Mouse (Mus musculus) forebrain, embryonic 16.5 days (tissue): ENCODE data around the gene Mcur1. TPM values are rescaled to one million over a fixed set of nuclear protein-coding genes. Genes with fewer than 3 reads are reported as not detected.

Experiments
- ATAC-seq: fragments of 200-750 bp; cut with Nextera tagmentation; 2 replicates; pipeline ENCODE4 v1.8.0; 2017; ENCODE audit warnings: mild to moderate bottlenecking, moderate library complexity
- H3K27ac ChIP-seq: fragments of 300-500 bp; sonication (generic); 2 replicates; pipeline ENCODE4 v1.5.1; 2014; ENCODE audit warnings: low read length, control low read depth
- H3K27me3 ChIP-seq: fragments of 300-500 bp; sonication (generic); replicated peaks from 2 replicates; pipeline ENCODE4 v1.6.1; 2014; ENCODE audit warnings: low read length; ENCODE audit not compliant: control insufficient read depth, insufficient read depth
- H3K36me3 ChIP-seq: fragments of 300-500 bp; sonication (generic); 2 replicates; pipeline ENCODE4 v1.6.1; 2014; ENCODE audit not compliant: control insufficient read depth, insufficient read depth
- H3K4me1 ChIP-seq: fragments of 300-500 bp; sonication (generic); replicated peaks from 2 replicates; pipeline ENCODE4 v1.6.1; 2014; ENCODE audit warnings: low read length; ENCODE audit not compliant: control insufficient read depth, insufficient read depth
- H3K4me2 ChIP-seq: fragments of 300-500 bp; sonication (generic); 2 replicates; pipeline ENCODE4 v1.6.1; 2014; ENCODE audit warnings: mild to moderate bottlenecking, low read length, control low read depth
- H3K4me3 ChIP-seq: fragments of 300-500 bp; sonication (generic); replicated peaks from 2 replicates; pipeline ENCODE4 v1.5.1; 2014; ENCODE audit warnings: mild to moderate bottlenecking, low read length, control low read depth
- H3K9ac ChIP-seq: fragments of 300-500 bp; sonication (generic); replicated peaks from 2 replicates; pipeline ENCODE4 v1.6.1; 2014; ENCODE audit warnings: low read depth, low read length, control low read depth
- H3K9me3 ChIP-seq: fragments of 300-500 bp; sonication (generic); 2 replicates; pipeline ENCODE4 v1.6.1; 2016; ENCODE audit warnings: low read length; ENCODE audit not compliant: control insufficient read depth
- WGBS: fragments of 180-500 bp; shearing (Covaris S2); extraction: QIAGEN DNeasy Blood & Tissue Kit; methylation state at CpG from one replicate; pipeline ENCODE4 v1.1.7; 2014; 5-methylcytosine and 5-hydroxymethylcytosine counted together
- polyA plus RNA-seq: library from polyadenylated mRNA; unstranded; fragments of >200 nt; fragmentation: Nextera tagmentation; extraction: Ambion mirVana; gene quantifications from 2 replicates; pipeline ENCODE4 v1.2.1, GENCODE M21; 2015

Gene Mcur1
- polyA plus RNA-seq, 1 experiment from 2014 or later, result 6.9 TPM

GRCm38 (mm10) chr13:43493725-43494124, 66.3 kb downstream of the Mcur1 start:
- 88% methylated on average over 7 of the region's 7 CpGs for WGBS
- H3K4me2 ChIP-seq, result no peak overlapping the region
- peaks cover 3% of the 10 kb centered on the region; the same call in 1 of the 2 replicates for H3K4me1 ChIP-seq
- H3K9me3 ChIP-seq, result no peaks in the 10 kb centered on the region
- no peaks in the 10 kb centered on the region for H3K36me3 ChIP-seq
- H3K4me3 ChIP-seq, result no peak overlapping the region
- no peak overlapping the region for H3K27ac ChIP-seq
- no peak overlapping the region for H3K9ac ChIP-seq
- no peak for ATAC-seq
- H3K27me3 ChIP-seq, result no peaks in the 10 kb centered on the region

- 52% methylated on average over 11 of the region's 11 CpGs for WGBS
- peak; percentile 47 for ATAC-seq
- H3K9ac ChIP-seq, result no peak overlapping the region
These were observed 66.9 kb downstream of the Mcur1 start for GRCm38 (mm10) chr13:43493058-43493481.

More at GRCm38 (mm10) chr13:43493058-43493481, 66.9 kb downstream of the Mcur1 start:
- Histone ChIP-seq H3K36me3 (no peaks in the 10 kb centered on the region), H3K9me3 (no peaks in the 10 kb centered on the region), H3K27me3 (no peaks in the 10 kb centered on the region), H3K4me2 (no peak overlapping the region), H3K27ac (no peak overlapping the region), H3K4me3 (no peak overlapping the region), H3K4me1 (peaks cover 3% of the 10 kb centered on the region; the same call in 1 of the 2 replicates)

Other genes starting within 250 kb of the Mcur1 start
- gene Sirt5, start 194.7 kb downstream of the Mcur1 start, polyA plus RNA-seq, result 38.7 TPM in 2 replicates
- 152 and 167 TPM in 2 replicates for gene Nol7, start 161.8 kb downstream of the Mcur1 start, polyA plus RNA-seq
- 11.9 and 12.1 TPM in 2 replicates for gene Ranbp9, start 78.9 kb downstream of the Mcur1 start, polyA plus RNA-seq
- 51.6 and 56.0 TPM in 2 replicates for gene Rnf182, start 55.5 kb upstream of the Mcur1 start, polyA plus RNA-seq
- gene Cd83, start 224.6 kb upstream of the Mcur1 start, polyA plus RNA-seq, result 5.5 and 7.8 TPM in 2 replicates